Mouse (Mus musculus) embryonic fibroblast, embryonic 13.5 days (primary cell): ENCODE data around the gene Tcf7l1.

Source experiments
- CTCF ChIP-seq: IDR thresholded peaks from 2 replicates; pipeline ENCODE4 v1.5.1; 2011; ENCODE audit warnings: mild to moderate bottlenecking, control low read depth, low read length, moderate library complexity, borderline replicate concordance; ENCODE audit not compliant: insufficient read depth
- POLR2A ChIP-seq: IDR thresholded peaks from 2 replicates; pipeline ENCODE4 v1.6.1; 2011; ENCODE audit warnings: low read depth, mild to moderate bottlenecking, control low read depth, low read length, moderate library complexity

- TF ChIP-seq CTCF (no peak), POLR2A (no peak)
These were observed 100.0 kb downstream of the Tcf7l1 start for GRCm38 (mm10) chr6:72689046-72689445.
